In genomic region chr13:107502261-107502660, GRCm38 (mm10) we compare ENCODE assay signal across 23 mouse cellular contexts.
DNase-seq lines count a peak whose midpoint lies in the region; ATAC-seq and TF ChIP-seq lines count a peak whose summit lies in the region.
"Had no signal": no experiment of that assay in that cellular context is flagged by ENCODE, and none has a peak within 500 bp of the region (broad histone marks: within the 10 kb centered on the region; RNA-seq: fewer than 3 reads in every experiment).

No protein-coding gene starts in this region.

- no peaks in the 10 kb centered on the region for H3K36me3 ChIP-seq in kidney, postnatal 0 days (ENCODE audit: insufficient read depth, low read length)
- H3K36me3 ChIP-seq in neural tube, embryonic 13.5 days, result no peaks in the 10 kb centered on the region
- H3K36me3 ChIP-seq: embryonic facial prominence, embryonic 12.5 days; forebrain, embryonic 12.5 days; heart, embryonic 15.5 days; hindbrain, embryonic 13.5 days had no signal

- no peak overlapping the region for H3K27ac ChIP-seq in kidney, postnatal 0 days
- peak overlapping the region; percentile 68 for H3K27ac ChIP-seq in neural tube, embryonic 13.5 days (replicated peaks)
- H3K27ac ChIP-seq: embryonic facial prominence, embryonic 12.5 days; forebrain, embryonic 12.5 days; heart, adult 2 months; heart, embryonic 15.5 days; hindbrain, embryonic 13.5 days; hindbrain, postnatal 0 days had no signal

- H3K4me1 ChIP-seq in kidney, postnatal 0 days (replicated peaks; ENCODE audit: insufficient read depth, low read length), result peaks cover 11% of the 10 kb centered on the region; the same call in 1 of the 2 replicates
- H3K4me1 ChIP-seq in neural tube, embryonic 13.5 days (replicated peaks), result peaks cover 37% of the 10 kb centered on the region

- WGBS in kidney, postnatal 0 days, result 19% methylated on average over 7 of the region's 7 CpGs
- WGBS in neural tube, embryonic 13.5 days, result 25% methylated on average over 7 of the region's 7 CpGs

- no peak overlapping the region for H3K4me2 ChIP-seq in kidney, postnatal 0 days (ENCODE audit: low read length)
- no peak overlapping the region for H3K4me2 ChIP-seq in neural tube, embryonic 13.5 days
- H3K4me2 ChIP-seq: embryonic facial prominence, embryonic 12.5 days; forebrain, embryonic 12.5 days; heart, embryonic 11.5 days; heart, embryonic 15.5 days; hindbrain, embryonic 13.5 days had no signal

- H3K4me3 ChIP-seq in kidney, postnatal 0 days (replicated peaks; ENCODE audit: low read depth, low read length), result no peak overlapping the region
- no peak overlapping the region for H3K4me3 ChIP-seq in neural tube, embryonic 13.5 days
- H3K4me3 ChIP-seq: embryonic facial prominence, embryonic 12.5 days; forebrain, embryonic 12.5 days; heart, adult 2 months; heart, embryonic 15.5 days; hindbrain, embryonic 13.5 days had no signal

- no peak for TF ChIP-seq CTCF in kidney, postnatal 0 days (IDR thresholded peaks at IDR 0.05; ENCODE audit: low read depth)

- peak; percentile 24 for DNase-seq in embryo, embryonic 11 days
- DNase-seq in embryo, embryonic 10 days (ENCODE audit: low spot score), result no peak
- DNase-seq in kidney, postnatal 0 days (ENCODE audit: low spot score), result peak; percentile 16
- no peak for DNase-seq in kidney, adult 9 months
- no peak for DNase-seq in neural tube, embryonic 10.5 days (ENCODE audit: extremely low spot score, low spot score)
- no peak for DNase-seq in right cerebral cortex, postnatal 10 days (ENCODE audit: low spot score in 2 of 2)
- DNase-seq in right cerebral cortex, postnatal 25 days, result no peak
- DNase-seq: adrenal gland, adult 2 months; adrenal gland, postnatal 36 days; cerebellum, adult 11 months; cerebellum, adult 8-10 months; cerebellum, postnatal 14 days; gastrocnemius, postnatal 14 days; heart, adult 2 months; heart, postnatal 14 days had no signal

- ATAC-seq in kidney, postnatal 0 days (replicated peaks; ENCODE audit: low FRiP score, low read depth), result no peak
- ATAC-seq in neural tube, embryonic 13.5 days (ENCODE audit: low read depth), result no peak
- ATAC-seq: forebrain, embryonic 16.5 days; hindbrain, postnatal 0 days had no signal

- no peaks in the 10 kb centered on the region for H3K27me3 ChIP-seq in kidney, postnatal 0 days (ENCODE audit: insufficient read depth, low read length)
- no peaks in the 10 kb centered on the region for H3K27me3 ChIP-seq in neural tube, embryonic 13.5 days
- H3K27me3 ChIP-seq: hindbrain, embryonic 13.5 days had no signal

- H3K9me3 ChIP-seq in kidney, postnatal 0 days (replicated peaks; ENCODE audit: low read length), result no peaks in the 10 kb centered on the region
- no peaks in the 10 kb centered on the region for H3K9me3 ChIP-seq in neural tube, embryonic 13.5 days
- H3K9me3 ChIP-seq: embryonic facial prominence, embryonic 12.5 days; forebrain, embryonic 12.5 days; heart, embryonic 15.5 days; hindbrain, embryonic 13.5 days had no signal

- no peak overlapping the region for H3K9ac ChIP-seq in kidney, postnatal 0 days (ENCODE audit: low read depth, low read length)
- no peak overlapping the region for H3K9ac ChIP-seq in neural tube, embryonic 13.5 days
- H3K9ac ChIP-seq: embryonic facial prominence, embryonic 12.5 days; forebrain, embryonic 12.5 days; heart, embryonic 15.5 days; hindbrain, embryonic 13.5 days had no signal

Comparison
In these comparisons a context has a peak if more than half of its experiments do, and no peak if none do; other contexts are left out.
1. DNase-seq: peak in embryo, embryonic 11 days (single experiment) and kidney, postnatal 0 days (single experiment); none in embryo, embryonic 10 days (single experiment), kidney, adult 9 months (single experiment), neural tube, embryonic 10.5 days (single experiment), right cerebral cortex, postnatal 10 days (0 of 2) and right cerebral cortex, postnatal 25 days (single experiment).